Mouse (Mus musculus): ENCODE results near the gene Nxpe4. TPM values are rescaled to one million over a fixed set of nuclear protein-coding genes. Genes with fewer than 3 reads are reported as not detected.
"Not testable (repeated sequence)": the region's sequence is repeated elsewhere in the genome, so short reads cannot be mapped to it uniquely, and the experiment has no call there.

The Nxpe4 gene
- total RNA-seq, 2 experiments from 2014 or later = 8.3 TPM

DNA sequence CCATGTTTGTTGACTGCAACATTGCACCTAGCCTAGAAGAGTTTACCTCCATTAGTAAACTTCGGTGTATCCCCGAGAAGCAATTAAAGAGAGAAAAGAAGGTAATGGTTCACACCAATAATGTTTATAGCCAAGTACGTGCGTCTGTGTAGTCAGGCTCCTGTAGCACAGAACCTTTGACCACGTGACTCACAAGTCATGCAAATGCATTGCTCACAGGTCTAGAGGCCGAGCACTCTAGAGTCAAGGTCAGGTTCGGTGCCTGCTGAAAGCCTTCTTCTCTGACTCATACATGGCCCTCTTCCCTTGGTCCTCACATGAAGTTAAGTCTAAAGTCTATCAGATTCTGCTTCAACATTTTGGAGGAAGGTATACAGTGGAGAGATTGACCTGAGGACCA, 137.2 kb downstream of the Nxpe4 start:
- H3K27ac ChIP-seq = no peak overlapping the region
- DNase-seq (ENCODE audit: low spot score in 2 of 2) = no peak
- TF ChIP-seq CTCF (conservative IDR thresholded peaks at IDR 0.05) = no peak
- H3K4me3 ChIP-seq = no peak overlapping the region

DNA sequence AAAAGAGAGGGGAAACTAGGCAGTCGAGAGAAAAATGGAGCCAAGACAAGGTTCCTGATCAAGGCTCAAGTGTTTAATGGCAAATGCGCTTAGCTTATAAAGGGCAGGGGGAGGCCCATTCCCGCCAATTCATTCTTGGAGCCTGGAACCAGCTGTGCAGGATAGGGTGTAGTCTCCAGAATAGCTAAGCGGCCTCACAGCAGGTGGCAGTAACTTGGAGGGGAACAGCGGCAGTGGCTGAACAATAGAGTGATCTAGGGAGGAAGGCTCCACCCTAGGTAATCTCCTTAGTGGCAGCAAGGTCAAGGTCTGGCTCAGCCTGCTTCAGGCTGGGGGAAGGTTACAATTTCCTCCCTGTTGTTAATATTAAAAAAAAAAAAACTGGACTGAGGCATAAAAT, 141.7 kb downstream of the Nxpe4 start:
- not testable (repeated sequence) for H3K4me3 ChIP-seq; DNase-seq (ENCODE audit: low spot score in 2 of 2); H3K27ac ChIP-seq

DNA sequence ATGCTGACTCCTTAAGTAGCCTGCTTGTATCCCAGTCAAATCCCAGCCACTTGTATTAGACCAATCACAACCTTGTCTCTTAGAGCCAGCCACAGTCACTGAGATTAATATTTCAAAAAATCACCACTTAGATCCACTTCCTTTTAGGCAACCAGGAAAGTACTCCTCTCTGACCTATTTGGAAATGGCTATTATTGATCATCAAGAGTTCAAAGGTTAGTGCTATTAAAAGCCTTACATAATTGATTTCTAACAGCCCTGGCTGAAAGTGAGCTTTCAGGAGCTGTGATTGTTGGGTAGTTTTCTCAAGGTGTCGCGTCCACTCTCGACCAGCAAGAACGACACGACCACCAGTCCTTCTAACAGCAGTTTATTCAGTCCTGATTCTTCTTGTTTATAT, 149.4 kb downstream of the Nxpe4 start:
- DNase-seq (ENCODE audit: low spot score in 2 of 2) = no peak
- H3K27ac ChIP-seq = no peak overlapping the region
- no peak for TF ChIP-seq CTCF (conservative IDR thresholded peaks at IDR 0.05)
- no peak overlapping the region for H3K4me3 ChIP-seq

DNA sequence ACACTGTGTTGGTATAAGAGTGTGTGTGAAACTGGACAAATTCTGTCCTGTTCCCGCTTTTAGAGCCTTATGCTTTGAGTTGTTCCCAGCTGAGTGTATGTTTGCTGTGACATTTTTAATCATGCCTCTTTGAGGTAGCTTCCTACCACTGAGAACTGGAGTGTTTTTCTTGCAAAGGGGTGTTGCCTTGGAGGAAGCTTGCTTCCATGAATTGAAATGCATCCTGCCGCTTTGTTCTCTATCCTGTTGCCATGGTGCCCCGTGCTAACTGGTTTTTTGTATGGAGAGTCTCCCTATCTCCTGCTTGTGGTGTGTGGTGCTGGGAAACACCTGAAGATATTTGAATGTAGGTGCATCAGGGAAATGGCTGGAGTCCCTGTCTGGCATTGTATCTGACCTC, 152.4 kb downstream of the Nxpe4 start:
- H3K27ac ChIP-seq = peak overlapping the region; percentile 76
- DNase-seq (ENCODE audit: low spot score in 2 of 2) = peak in 1 of 2 experiments; percentile 5
- peak overlapping the region; percentile 39 for H3K4me3 ChIP-seq
- TF ChIP-seq CTCF (conservative IDR thresholded peaks at IDR 0.05) = no peak

DNA sequence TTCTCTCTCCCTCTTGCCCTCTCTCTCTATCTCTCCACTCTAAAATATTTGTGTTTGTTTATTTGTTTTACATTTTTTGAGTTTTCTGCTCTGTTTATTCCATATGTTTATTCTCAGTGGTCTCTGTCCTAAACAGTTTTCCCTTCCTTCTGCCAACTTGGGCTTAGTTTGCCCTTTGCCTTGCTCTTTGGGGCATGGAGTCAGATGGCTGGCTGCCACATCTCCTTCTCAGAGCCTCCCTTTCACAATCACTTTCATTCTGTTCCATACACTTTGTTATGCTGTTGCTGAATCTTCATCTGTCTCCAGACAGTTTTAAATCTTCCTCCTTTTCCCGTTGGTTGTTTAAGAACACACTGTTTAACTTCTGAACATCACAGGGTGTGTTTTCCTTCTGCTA, 154.0 kb downstream of the Nxpe4 start:
- no peak for DNase-seq (ENCODE audit: low spot score in 2 of 2)
- Histone ChIP-seq H3K4me3 (peak overlapping the region; percentile 18; the same call in 1 of the 2 replicates), H3K27ac (no peak overlapping the region)
- TF ChIP-seq CTCF (conservative IDR thresholded peaks at IDR 0.05) = no peak

DNA sequence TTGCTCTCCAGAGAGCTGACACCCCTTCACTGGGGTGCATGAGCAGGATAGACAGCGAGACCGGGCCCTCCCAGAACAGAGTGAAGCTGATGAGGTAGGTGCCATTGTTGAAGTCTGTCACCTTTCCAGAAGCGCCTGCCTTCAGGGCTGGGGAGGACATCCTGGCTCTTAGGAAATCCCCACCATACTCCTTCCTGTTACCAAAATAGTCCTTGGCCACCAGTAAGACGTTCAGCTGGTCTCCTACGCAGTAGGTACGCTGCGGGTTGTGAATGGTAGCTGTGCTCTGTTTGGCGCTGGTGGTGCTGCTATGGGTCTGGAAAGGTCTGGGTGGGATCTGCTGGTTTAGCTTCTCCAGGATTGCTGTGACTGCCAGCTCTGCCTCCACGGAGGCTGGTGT, 164.5 kb downstream of the Nxpe4 start:
- Histone ChIP-seq H3K27ac (0 out of 2 replicates have a peak overlapping the region, but pooled peaks have one; percentile 36), H3K4me3 (no peak overlapping the region)
- DNase-seq (ENCODE audit: low spot score in 2 of 2) = no peak
- TF ChIP-seq CTCF (conservative IDR thresholded peaks at IDR 0.05) = no peak

DNA sequence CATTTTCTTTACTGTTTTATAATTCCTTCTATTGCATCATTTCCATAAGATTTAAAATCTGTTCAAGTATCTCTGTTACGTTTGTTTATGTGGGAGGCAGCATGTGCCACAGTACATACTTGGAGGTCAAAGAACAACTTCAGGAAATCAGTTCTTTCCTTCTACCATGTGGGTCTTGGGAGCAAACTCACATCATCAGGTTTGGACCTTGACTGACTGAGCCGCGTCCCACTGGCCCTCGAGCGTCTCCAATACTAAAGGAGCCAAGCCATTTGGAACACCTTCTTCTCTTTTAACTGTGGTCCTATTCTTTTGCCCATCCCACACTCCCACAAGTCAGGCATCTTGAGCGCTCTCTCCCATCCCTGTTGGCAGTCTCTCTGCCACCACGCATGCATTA, 167.8 kb downstream of the Nxpe4 start:
- H3K4me3 ChIP-seq = no peak overlapping the region
- TF ChIP-seq CTCF (conservative IDR thresholded peaks at IDR 0.05) = no peak
- DNase-seq (ENCODE audit: low spot score in 2 of 2) = no peak
- no peak overlapping the region for H3K27ac ChIP-seq

DNA sequence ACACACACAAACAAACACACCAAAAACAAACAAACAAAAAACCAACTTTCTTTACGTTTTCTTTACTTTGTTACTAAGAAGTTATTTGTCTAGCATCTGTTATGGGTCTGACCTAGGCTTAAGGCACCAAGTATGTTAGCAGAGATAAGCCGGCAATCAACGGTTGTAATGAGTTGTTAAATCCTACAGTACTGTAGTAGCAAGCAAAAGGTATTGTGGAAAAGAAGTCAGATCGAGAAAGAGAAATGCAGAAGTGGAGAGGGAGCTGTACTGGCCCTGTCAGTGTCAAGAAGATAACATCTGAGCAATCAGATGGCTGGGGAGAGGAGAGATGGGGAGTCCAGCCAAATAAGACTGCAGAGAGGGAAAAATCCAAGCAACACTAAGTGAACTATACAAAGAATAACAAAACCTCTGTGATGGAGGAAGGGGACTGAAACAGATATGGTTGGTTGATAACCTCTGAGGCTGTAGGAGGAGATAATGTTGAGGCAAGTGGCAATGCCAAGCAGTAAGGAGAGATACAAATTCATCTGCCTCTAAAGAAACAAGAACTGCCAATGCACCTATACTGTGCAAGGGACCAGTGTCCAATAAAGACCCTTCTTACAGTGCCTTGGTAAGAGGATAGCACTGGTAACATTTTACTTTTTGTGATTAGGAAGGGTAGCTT, 177.1 kb downstream of the Nxpe4 start:
- no peak overlapping the region for H3K27ac ChIP-seq
- TF ChIP-seq CTCF (conservative IDR thresholded peaks at IDR 0.05) = no peak
- H3K4me3 ChIP-seq = no peak overlapping the region
- no peak for DNase-seq (ENCODE audit: low spot score in 2 of 2)

DNA sequence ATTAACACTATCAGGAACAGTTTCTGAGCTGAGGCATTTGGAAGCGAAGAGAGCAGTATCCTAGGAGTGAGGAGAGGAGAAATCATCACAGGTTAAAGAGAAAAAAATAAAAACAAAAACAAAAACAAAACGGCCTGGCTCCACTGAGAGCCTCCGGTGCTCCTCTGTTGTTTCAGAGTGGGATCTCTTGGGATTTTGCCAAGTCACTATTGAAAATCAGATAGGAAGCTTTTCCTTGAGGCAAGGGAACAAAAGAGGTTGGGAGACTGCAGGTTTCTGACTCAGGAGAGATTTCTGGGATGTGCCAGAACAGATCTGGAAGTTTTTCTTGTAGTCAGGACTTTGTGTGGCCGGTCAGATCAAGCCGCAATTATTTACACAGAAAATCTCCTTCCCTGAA, 177.7 kb downstream of the Nxpe4 start:
- no peak overlapping the region for H3K4me3 ChIP-seq
- H3K27ac ChIP-seq = no peak overlapping the region
- no peak for DNase-seq (ENCODE audit: low spot score in 2 of 2)
- no peak for TF ChIP-seq CTCF (conservative IDR thresholded peaks at IDR 0.05)

DNA sequence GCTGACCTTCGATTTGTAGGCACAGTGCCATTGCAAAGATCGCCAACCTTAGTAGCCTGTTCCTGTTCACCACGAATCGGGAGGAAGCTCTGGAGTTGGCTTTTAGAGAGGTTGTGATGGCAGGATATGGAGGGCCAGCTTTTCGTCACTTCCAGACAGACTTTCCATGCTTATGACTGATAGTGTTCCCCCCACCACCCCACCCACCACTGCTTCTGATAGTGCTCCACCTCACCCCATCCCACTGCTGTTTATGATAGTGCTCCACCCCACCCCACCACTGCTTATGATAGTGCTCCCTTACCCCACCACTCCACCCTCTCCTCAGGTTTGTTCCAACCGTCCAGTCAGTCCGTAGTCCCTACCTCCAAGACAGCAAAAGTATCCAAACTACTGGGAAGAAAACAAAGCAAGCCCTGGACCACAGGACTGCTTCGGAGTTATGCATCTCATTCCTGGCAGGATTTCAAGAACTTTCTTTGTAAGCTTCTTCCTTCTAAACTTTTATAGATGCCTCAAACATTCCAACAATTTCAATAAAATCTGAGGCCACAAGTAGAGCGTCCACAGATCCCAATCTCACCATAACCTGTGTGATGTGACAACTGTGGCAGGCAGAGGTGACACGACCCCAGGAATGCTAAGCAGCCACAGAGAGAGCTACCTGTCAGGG, 179.0 kb downstream of the Nxpe4 start:
- TF ChIP-seq CTCF (conservative IDR thresholded peaks at IDR 0.05) = no peak
- Histone ChIP-seq H3K27ac (no peak overlapping the region), H3K4me3 (no peak overlapping the region)
- DNase-seq (ENCODE audit: low spot score in 2 of 2) = no peak

DNA sequence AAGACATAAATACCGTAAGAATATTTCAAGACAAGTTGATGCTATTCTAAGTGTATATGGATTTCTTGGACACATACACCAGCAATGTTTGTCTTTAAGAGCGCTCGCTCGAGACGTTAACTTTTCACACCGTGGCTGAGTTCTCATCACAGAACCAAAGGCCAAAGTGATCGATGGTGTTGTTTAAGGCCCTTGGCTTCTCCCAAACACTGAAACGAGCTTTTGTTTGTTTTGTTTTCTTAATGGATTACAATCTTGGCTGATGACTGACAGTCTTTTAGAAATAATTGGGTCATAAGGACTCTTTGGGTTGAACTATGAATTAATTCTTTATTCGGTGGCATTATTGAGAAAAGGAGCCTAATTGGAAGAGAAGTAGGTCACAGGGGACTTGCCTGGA, 183.6 kb downstream of the Nxpe4 start:
- no peak for DNase-seq (ENCODE audit: low spot score in 2 of 2)
- Histone ChIP-seq H3K27ac (no peak overlapping the region), H3K4me3 (no peak overlapping the region)
- TF ChIP-seq CTCF (conservative IDR thresholded peaks at IDR 0.05) = no peak

DNA sequence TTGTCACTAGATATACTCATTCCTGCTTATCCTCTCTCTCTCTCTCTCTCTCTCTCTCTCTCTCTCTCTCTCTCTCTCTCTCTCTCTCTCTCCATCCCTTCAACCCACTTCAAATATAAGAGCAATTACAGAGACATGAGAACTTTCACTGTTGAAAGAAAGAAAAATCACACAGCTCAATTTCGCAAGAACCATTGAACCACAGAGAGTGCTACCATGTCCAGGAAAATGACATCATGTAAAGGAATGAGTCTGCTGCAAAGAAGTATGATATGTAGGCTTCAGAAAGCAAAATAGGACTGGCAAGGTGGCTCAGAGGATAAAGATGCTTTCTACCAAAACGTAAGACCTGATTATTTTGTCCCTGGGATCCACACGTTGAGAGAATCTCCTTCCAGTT, 184.0 kb downstream of the Nxpe4 start:
- H3K4me3 ChIP-seq = no peak overlapping the region
- H3K27ac ChIP-seq = no peak overlapping the region
- DNase-seq (ENCODE audit: low spot score in 2 of 2) = no peak
- no peak for TF ChIP-seq CTCF (conservative IDR thresholded peaks at IDR 0.05)

DNA sequence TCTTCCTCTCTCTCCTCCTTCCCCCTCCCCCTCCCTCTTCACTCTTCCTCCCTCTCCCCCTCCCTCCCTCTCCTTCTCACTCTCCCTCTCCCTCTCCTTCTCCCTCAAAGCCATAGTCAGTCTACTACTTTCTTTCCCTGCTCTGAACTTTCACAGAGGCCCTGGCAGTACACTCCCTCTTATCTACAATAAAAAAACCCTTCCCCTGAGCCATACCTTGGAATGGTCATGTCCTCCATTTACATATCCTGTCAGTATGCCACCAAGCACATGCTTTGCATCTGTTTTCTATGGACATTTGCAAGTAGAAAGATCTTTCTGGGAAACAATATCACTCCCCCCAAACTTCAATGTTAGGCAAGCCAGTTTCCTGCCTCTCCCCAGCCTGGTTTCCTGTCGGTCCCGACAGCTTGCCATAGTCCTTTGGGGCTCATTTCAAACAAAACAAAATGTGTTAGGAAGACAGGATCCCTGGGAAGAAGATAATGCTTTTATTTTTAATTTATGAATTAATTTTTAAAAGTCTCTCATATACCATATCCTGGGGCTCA, 191.4 kb downstream of the Nxpe4 start, which contains the start of gene Nxpe2:
Nxpe2 (minus strand) TSS at position 307 of the 551 bp plus-strand sequence.
- H3K27ac ChIP-seq = peak within 1 kb of the TSS; percentile 60; the same call in 1 of the 2 replicates
- no peak for DNase-seq (ENCODE audit: low spot score in 2 of 2)
- no peak for TF ChIP-seq CTCF (conservative IDR thresholded peaks at IDR 0.05)

DNA sequence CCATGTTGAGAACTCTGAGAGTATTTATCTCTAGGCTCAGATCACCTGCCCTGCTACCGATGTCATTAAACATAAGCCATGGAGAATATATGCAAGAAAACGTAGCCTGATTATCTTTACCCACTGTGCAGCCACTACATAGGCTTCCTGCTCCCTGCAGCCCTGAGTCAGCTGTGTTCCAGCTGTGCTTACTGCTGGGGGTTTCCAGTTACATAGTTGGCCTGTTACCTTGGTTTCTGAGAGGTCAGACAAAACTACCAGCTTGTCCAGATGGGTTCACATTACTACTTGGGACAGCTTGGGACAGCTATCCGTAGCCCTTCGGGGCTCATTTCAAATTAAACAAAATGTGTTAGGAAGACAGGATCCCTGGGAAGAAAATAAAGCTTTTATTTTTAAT, 192.3 kb downstream of the Nxpe4 start:
- no peak for DNase-seq (ENCODE audit: low spot score in 2 of 2)
- H3K27ac ChIP-seq = peak overlapping the region; percentile 60; the same call in 1 of the 2 replicates
- TF ChIP-seq CTCF (conservative IDR thresholded peaks at IDR 0.05) = no peak
- H3K4me3 ChIP-seq = no peak overlapping the region

More for the DNA sequence above, 191.4 kb downstream of the Nxpe4 start, which contains the start of gene Nxpe2:
- no peak within 1 kb of the TSS for H3K4me3 ChIP-seq
